Mouse (Mus musculus) monocyte, adult 59 days (primary cell): Measurements from ENCODE around the gene Nwd1. TPM values are rescaled to one million over a fixed set of nuclear protein-coding genes. Genes with fewer than 3 reads are reported as not detected.

Source experiments
- total RNA-seq, 2 experiments: library from RNA; stranded (reverse); gene quantifications; one replicate each; pipeline ENCODE4 v1.2.4; 2023

Nwd1 gene
- total RNA-seq: not detected

GRCm38 (mm10) chr8:72646060-72646767, at the start of gene Nwd1:
Gene Nwd1 (plus strand): TSS chr8:72646711.

GRCm38 (mm10) chr8:72722769-72723650, 76.5 kb downstream of the Nwd1 start, which contains the start of gene Sin3b:
Gene Sin3b (plus strand): TSS chr8:72723285.

GRCm38 (mm10) chr8:72761322-72762051, 115.0 kb downstream of the Nwd1 start, which contains the start of gene F2rl3:
Gene F2rl3 (plus strand): TSS chr8:72761880.

Other genes with a start within 250 kb of the Nwd1 start
- gene Eps15l1, start 225.3 kb upstream of the Nwd1 start, total RNA-seq: 100 to 1,000 TPM; 105 to 109 TPM
- not detected for gene Calr3, start 202.8 kb upstream of the Nwd1 start, total RNA-seq
- 1 to 10 TPM; 3.9 to 5.3 TPM for gene 1700030K09Rik, start 202.8 kb upstream of the Nwd1 start, total RNA-seq
- gene Cherp, start 171.5 kb upstream of the Nwd1 start, total RNA-seq: 10 to 100 TPM; 74.3 to 77.6 TPM
- 10 to 100 TPM; 49.6 to 56.4 TPM for gene Slc35e1, start 154.1 kb upstream of the Nwd1 start, total RNA-seq
- 10 to 100 TPM; 12.1 to 13.4 TPM for gene Med26, start 98.4 kb upstream of the Nwd1 start, total RNA-seq
- gene Smim7, start 75.6 kb upstream of the Nwd1 start, total RNA-seq: 100 to 1,000 TPM; 104 to 112 TPM
- 1 to 10 TPM; 4.4 to 4.5 TPM for gene Tmem38a, start 74.7 kb upstream of the Nwd1 start, total RNA-seq
- 100 to 1,000 TPM; 127 to 142 TPM for gene Sin3b, start 76.6 kb downstream of the Nwd1 start, total RNA-seq
- gene F2rl3, start 115.2 kb downstream of the Nwd1 start, total RNA-seq: under 1 TPM in 1 of 2 experiments, not detected in 1; 0.49 TPM